Mouse (Mus musculus) C2C12 (cell line): Measurements from ENCODE around the gene Gm29797. TPM values are rescaled to one million over a fixed set of nuclear protein-coding genes. Genes with fewer than 3 reads are reported as not detected.

Source experiments
- H3K27me3 ChIP-seq: one replicate; pipeline ENCODE4 v1.6.1; 2011; ENCODE audit not compliant: control insufficient read depth, insufficient read depth, insufficient read length
- H3K36me3 ChIP-seq: one replicate; pipeline ENCODE4 v1.6.1; 2011; ENCODE audit not compliant: control insufficient read depth, insufficient read depth
- H3K4me3 ChIP-seq: one replicate; pipeline ENCODE4 v1.5.1; 2011; ENCODE audit warnings: mild to moderate bottlenecking, control low read depth; ENCODE audit not compliant: poor library complexity, insufficient read depth, severe bottlenecking
- H3K79me2 ChIP-seq: one replicate; pipeline ENCODE4 v1.6.1; 2011; ENCODE audit not compliant: control insufficient read depth, insufficient read depth
- H3K79me3 ChIP-seq: one replicate; pipeline ENCODE4 v1.6.1; 2011; ENCODE audit warnings: low read depth, control low read depth
- H3ac ChIP-seq: one replicate; pipeline ENCODE3; 2011; ENCODE audit warnings: low read depth; ENCODE audit not compliant: control insufficient read depth, insufficient read length
- CEBPB ChIP-seq: IDR thresholded peaks from one replicate; pipeline ENCODE4 v1.6.1; 2011; ENCODE audit warnings: low read depth, mild to moderate bottlenecking, control low read depth, moderate library complexity
- CTCF ChIP-seq: IDR thresholded peaks from one replicate; pipeline ENCODE4 v1.5.1; 2011; ENCODE audit not compliant: control insufficient read depth, insufficient read depth, insufficient read length
- FOSL1 ChIP-seq: IDR thresholded peaks from one replicate; pipeline ENCODE4 v1.8.0; 2011; ENCODE audit warnings: mild to moderate bottlenecking, low read length; ENCODE audit not compliant: poor library complexity, insufficient read depth, severe bottlenecking
- MAX ChIP-seq: IDR thresholded peaks from one replicate; pipeline ENCODE4 v1.6.1; 2011; ENCODE audit warnings: mild to moderate bottlenecking, control low read depth
- MYOD1 ChIP-seq: IDR thresholded peaks from one replicate; pipeline ENCODE4 v1.6.1; 2011; ENCODE audit warnings: low read depth; ENCODE audit not compliant: control insufficient read depth, insufficient read length
- MYOG ChIP-seq: IDR thresholded peaks from one replicate; pipeline ENCODE4 v1.6.1; 2011; ENCODE audit not compliant: control insufficient read depth, insufficient read length; ENCODE audit errors: extremely low read depth
- USF1 ChIP-seq: IDR thresholded peaks from one replicate; pipeline ENCODE4 v1.6.1; 2011; ENCODE audit warnings: low read depth, mild to moderate bottlenecking, control low read depth, moderate library complexity
- polyA plus RNA-seq: library from polyadenylated mRNA; unstranded; fragments of >200 nt; fragmentation: generic; extraction: Trizol; gene quantifications from one replicate; pipeline ENCODE4 v1.2.1, GENCODE M21; 2012; ENCODE audit warnings: missing spikeins

The Gm29797 gene
- polyA plus RNA-seq, 1 experiment = 0.05 TPM

- Histone ChIP-seq H3K79me2 (no peaks in the 10 kb centered on the region), H3K79me3 (no peaks in the 10 kb centered on the region), H3K27me3 (no peaks in the 10 kb centered on the region), H3ac (no peak overlapping the region), H3K36me3 (peaks cover 37% of the 10 kb centered on the region), H3K4me3 (no peak overlapping the region)
- TF ChIP-seq MYOG = no peak
- TF ChIP-seq CTCF = no peak
- no peak for TF ChIP-seq MAX
- no peak for TF ChIP-seq CEBPB
These were observed 607 bp downstream of the Gm29797 start for GRCm38 (mm10) chr2:181657441-181657840.

- Histone ChIP-seq H3K36me3 (peaks cover 26% of the 10 kb centered on the region), H3K4me3 (no peak overlapping the region), H3K79me2 (no peaks in the 10 kb centered on the region), H3ac (no peak overlapping the region), H3K27me3 (no peaks in the 10 kb centered on the region), H3K79me3 (no peaks in the 10 kb centered on the region)
- TF ChIP-seq CEBPB (no peak), FOSL1 (no peak), CTCF (no peak), MYOG (no peak), MAX (no peak), MYOD1 (no peak), USF1 (no peak)
These were observed 1.7 kb downstream of the Gm29797 start for GRCm38 (mm10) chr2:181658528-181658927.

GRCm38 (mm10) chr2:181658930-181659555 lies 2.2 kb downstream of the Gm29797 start:
- Histone ChIP-seq H3K27me3 (no peaks in the 10 kb centered on the region), H3K4me3 (no peak overlapping the region), H3K79me2 (no peaks in the 10 kb centered on the region), H3K36me3 (peaks cover 21% of the 10 kb centered on the region), H3K79me3 (no peaks in the 10 kb centered on the region), H3ac (no peak overlapping the region)
- no peak for TF ChIP-seq CEBPB
- TF ChIP-seq CTCF = no peak
- no peak for TF ChIP-seq MYOD1
- TF ChIP-seq FOSL1 = no peak
- TF ChIP-seq MAX = no peak
- TF ChIP-seq MYOG = no peak
- TF ChIP-seq USF1 = no peak

DNA sequence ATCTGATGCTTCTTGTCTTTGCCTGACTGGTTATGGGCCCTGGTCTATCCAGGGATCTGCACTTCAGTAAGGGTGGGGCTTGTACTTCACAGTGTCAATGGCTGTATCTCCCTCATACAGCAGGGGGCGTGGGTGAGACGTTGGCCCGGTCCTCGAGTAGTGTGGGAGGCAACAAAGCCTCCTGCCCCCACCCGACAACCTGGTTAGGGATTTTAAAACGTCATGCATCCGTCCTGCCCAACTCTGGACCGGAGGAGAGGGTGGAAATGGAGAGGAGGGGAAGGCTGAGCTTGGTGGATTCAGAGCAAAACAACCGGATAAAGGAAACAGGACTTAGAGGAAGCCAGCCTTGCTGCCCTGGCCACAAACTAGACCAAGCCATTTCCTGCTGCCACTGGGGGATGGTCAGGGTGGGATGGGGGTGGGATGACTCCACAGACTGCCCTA lies 2.8 kb downstream of the Gm29797 start:
- Histone ChIP-seq H3ac (no peak overlapping the region), H3K36me3 (peaks cover 20% of the 10 kb centered on the region), H3K4me3 (no peak overlapping the region), H3K27me3 (no peaks in the 10 kb centered on the region), H3K79me3 (no peaks in the 10 kb centered on the region), H3K79me2 (no peaks in the 10 kb centered on the region)
- TF ChIP-seq USF1 (no peak), CTCF (peak; percentile 43), FOSL1 (no peak), MYOG (no peak), MYOD1 (no peak), MAX (no peak), CEBPB (no peak)

- no peak overlapping the region for H3K4me3 ChIP-seq
- H3K79me3 ChIP-seq = no peaks in the 10 kb centered on the region
- H3K36me3 ChIP-seq = no peaks in the 10 kb centered on the region
- no peaks in the 10 kb centered on the region for H3K27me3 ChIP-seq
- no peak for TF ChIP-seq USF1
- no peak for TF ChIP-seq CEBPB
- no peak for TF ChIP-seq MYOD1
- TF ChIP-seq CTCF = no peak
- TF ChIP-seq MYOG = no peak
- no peak for TF ChIP-seq MAX
- no peak for TF ChIP-seq FOSL1
- no peaks in the 10 kb centered on the region for H3K79me2 ChIP-seq
- no peak overlapping the region for H3ac ChIP-seq
These were observed 5.9 kb downstream of the Gm29797 start for GRCm38 (mm10) chr2:181662620-181663297.

GRCm38 (mm10) chr2:181663298-181663630 lies 6.4 kb downstream of the Gm29797 start:
- H3K4me3 ChIP-seq = no peak overlapping the region
- no peaks in the 10 kb centered on the region for H3K27me3 ChIP-seq
- no peaks in the 10 kb centered on the region for H3K36me3 ChIP-seq
- H3ac ChIP-seq = no peak overlapping the region
- TF ChIP-seq MYOG = no peak
- no peak for TF ChIP-seq MAX
- TF ChIP-seq CTCF = no peak
- no peak for TF ChIP-seq FOSL1
- no peak for TF ChIP-seq CEBPB
- TF ChIP-seq MYOD1 = no peak
- TF ChIP-seq USF1 = no peak
- H3K79me3 ChIP-seq = no peaks in the 10 kb centered on the region
- no peaks in the 10 kb centered on the region for H3K79me2 ChIP-seq
